Mouse (Mus musculus) MEL (cell line): ENCODE results near the gene Ostc.

Experiments
- BHLHE40 ChIP-seq: IDR thresholded peaks from 2 replicates; pipeline ENCODE4 v1.6.1; 2012; ENCODE audit warnings: low read depth, mild to moderate bottlenecking, inconsistent platforms, low read length, improper control_type of control experiment, borderline replicate concordance
- RAD21 ChIP-seq: IDR thresholded peaks from 2 replicates; pipeline ENCODE4 v1.6.1; 2011; ENCODE audit warnings: mild to moderate bottlenecking, low read depth, low read length, improper control_type of control experiment
- ZC3H11A ChIP-seq: IDR thresholded peaks from 2 replicates; pipeline ENCODE4 v1.6.1; 2012; ENCODE audit warnings: low read depth, mild to moderate bottlenecking, inconsistent platforms, low read length, improper control_type of control experiment

- peak; percentile 65 for TF ChIP-seq ZC3H11A
- peak; percentile 40; the same call in 1 of the 2 replicates for TF ChIP-seq BHLHE40
- peak; percentile 76 for TF ChIP-seq RAD21
These were observed 5.7 kb upstream of the Ostc start for GRCm38 (mm10) chr3:130714775-130715568.
